Mouse (Mus musculus): ENCODE measurements around the gene Tmem259.

The Tmem259 gene

DNA sequence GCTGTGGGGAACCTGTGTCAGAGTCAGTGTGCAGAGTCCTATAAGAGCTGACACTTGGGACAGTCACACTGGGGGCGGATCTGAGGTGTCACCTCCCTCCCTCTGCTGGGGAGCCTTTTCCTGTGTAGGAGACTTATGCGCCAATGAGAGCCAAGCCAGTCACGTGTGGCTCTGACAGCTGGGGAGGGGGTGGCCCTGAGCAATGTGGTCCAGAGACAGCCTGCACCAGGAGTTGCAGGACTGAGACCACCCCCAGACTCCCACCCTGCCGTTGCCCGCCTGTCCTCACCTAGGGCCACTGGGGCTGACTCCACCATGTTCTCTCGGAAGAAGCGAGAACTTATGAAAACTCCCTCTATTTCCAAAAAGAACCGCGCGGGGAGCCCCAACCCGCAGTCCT lies 32.4 kb upstream of the Tmem259 start, which contains the start of gene Arhgap45:
Gene Arhgap45 (plus strand): TSS at position 143 of the 400 bp plus-strand sequence.
- no peak for DNase-seq (ENCODE audit: low spot score in 2 of 2)

DNA sequence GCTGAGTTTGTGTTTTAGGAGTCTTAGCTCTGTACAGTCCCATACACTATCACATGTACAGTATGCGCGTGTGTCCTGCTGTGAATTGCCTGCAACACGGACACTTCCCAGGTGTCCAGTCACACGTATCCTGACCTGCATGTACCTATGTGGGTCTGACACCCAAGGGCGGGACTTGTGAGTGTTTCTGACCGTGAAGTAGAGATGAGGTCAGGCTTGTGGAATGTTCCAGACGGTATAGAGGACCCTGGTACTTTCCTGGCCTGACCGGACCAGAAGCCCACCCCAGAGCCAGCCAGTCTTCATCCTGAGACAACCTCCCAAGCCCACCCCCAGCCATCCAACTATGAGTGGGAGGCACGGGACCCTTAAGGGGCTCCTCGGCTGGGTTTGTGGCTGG lies 31.5 kb upstream of the Tmem259 start:
- no peak for DNase-seq (ENCODE audit: low spot score in 2 of 2)

DNA sequence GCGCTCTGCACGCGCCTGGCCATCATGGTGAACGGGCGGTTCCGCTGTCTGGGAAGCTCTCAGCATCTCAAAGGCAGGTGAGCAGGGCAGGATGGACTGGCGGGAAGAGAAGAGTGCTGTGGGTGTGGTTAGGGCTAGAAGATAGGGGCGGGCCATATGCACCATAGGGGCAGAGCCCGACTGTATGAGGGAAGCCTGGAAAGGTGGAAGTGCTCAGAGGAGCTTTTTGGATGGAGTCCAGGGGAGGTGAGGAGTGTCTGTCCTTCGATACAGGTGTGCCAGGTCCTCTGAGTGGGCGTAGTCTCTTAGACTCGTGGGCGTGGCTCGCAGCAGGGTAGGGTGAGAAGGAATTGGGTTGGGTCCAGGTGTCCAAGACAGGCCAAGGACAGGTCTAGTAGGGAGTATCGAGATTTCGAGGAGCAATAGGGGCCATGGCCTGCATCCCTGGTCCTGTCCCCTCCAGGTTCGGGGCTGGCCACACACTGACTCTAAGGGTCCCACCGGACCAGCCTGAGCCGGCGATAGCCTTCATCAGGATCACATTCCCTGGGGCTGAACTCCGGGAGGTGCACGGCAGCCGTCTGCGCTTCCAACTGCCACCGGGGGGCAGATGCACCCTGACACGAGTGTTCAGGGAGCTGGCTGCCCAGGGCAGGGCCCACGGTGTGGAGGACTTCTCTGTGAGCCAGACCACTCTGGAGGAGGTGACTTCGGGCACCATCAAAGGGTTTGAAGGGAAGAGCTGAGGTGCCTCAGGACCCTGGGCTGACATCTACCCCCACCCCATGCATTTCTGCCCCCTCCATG lies 30.6 kb upstream of the Tmem259 start:
- DNase-seq (ENCODE audit: low spot score in 2 of 2): no peak

DNA sequence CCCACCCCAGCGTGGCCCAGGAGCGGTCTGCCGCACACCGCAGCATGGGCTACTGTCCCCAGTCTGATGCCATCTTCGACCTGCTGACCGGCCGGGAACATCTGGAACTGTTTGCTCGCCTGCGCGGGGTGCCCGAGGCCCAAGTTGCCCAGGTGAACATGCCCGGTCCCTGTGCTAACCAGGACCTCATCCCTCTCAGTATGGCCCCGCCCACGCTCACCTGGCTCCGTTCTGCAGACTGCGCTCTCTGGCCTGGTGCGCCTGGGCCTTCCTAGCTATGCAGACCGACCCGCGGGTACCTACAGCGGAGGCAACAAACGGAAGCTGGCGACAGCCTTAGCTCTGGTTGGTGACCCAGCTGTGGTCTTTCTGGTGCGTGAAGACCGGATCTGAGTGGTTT lies 29.5 kb upstream of the Tmem259 start:
- no peak for DNase-seq (ENCODE audit: low spot score in 2 of 2)

DNA sequence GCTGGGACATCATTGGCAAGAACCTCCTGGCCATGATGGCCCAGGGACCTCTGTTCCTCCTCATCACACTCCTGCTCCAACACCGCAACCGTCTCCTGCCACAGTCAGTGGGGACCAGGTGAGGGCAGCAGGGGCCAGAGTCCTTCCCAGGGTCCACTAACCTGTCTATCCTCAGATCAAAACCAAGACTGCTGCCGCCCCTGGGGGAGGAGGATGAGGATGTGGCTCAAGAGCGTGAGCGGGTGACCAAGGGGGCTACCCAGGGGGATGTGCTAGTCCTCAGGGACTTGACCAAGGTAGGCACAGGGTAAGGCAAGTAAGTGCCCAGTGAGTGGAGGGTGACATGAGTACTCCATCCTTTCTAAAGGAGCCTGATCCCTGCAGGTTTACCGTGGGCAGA lies 27.6 kb upstream of the Tmem259 start:
- no peak for DNase-seq (ENCODE audit: low spot score in 2 of 2)

DNA sequence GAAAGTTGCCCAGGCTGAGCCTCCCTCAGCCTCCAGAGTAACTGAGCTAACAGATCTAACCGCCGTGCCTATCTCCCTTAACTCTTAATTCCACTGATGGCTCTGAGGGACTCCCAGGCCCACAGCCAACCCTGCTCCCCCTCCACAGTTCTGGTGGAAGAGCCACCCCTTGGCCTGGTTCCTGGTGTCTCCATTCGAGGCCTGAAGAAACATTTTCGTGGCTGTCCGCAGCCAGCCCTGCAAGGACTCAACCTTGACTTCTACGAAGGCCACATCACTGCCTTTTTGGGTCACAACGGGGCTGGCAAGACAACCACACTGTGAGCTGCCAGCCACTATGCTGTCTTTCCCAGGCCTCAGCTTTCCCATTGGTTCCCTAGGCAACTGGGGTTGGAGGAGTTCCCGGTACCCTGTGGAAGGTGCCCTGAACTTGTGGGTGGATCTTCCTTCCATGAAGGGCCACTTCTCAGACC lies 20.1 kb upstream of the Tmem259 start:
- no peak for DNase-seq (ENCODE audit: low spot score in 2 of 2)

DNA sequence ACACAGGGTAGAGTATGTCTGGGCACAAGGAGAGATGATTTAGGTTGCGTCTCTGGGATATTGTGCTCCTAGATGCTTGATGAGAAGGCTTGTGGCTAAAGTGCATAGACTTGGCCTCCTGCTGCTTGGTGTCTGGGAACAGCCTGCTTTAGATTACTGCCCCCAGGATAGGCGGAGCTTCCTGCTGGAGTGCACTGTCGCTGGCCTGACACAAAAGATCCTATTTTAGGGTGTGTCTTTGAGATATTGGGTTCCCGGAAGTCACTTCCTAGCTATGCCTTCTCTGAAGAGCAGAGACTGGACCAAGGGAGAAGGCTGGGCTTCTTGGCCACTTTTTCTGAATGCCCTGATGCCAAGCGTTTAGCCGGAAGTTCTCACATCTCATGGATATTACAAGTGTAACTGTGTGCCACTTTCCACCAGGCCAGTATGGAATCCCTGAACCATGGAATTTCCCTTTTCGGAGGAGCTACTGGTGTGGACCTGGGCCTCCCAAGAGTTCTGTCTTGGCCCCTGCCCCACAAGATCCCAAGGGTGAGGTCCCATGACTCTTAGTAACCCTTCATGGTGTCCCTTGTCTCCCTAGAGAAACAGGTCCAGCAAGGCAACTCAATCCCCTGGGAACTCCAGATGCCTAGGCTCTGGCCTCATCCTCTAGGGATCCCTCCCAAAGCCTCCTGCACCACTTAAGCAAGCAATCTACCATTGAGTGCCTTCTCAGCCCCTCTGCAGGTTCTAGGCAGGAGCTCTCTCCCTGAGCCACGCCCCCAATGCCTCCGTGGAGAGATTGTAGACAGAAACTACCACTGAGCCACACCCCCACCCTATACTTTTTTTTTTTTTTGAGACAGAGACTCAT lies 19.5 kb upstream of the Tmem259 start:
- no peak for DNase-seq (ENCODE audit: low spot score in 2 of 2)

DNA sequence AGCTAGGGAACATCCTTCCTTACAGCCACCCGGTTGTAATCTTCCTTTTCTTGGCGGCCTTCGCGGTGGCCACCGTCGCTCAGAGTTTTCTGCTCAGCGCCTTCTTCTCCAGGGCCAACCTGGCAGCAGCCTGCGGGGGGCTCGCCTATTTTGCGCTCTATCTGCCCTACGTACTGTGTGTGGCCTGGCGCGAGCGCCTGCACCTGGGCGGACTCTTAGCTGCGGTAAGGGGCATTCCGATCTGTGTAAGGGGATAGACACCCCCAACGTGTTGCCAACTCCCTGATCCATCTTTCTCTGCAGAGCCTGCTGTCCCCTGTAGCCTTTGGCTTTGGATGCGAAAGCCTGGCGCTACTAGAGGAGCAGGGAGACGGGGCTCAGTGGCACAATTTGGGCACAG lies 18.7 kb upstream of the Tmem259 start:
- DNase-seq (ENCODE audit: low spot score in 2 of 2): no peak

DNA sequence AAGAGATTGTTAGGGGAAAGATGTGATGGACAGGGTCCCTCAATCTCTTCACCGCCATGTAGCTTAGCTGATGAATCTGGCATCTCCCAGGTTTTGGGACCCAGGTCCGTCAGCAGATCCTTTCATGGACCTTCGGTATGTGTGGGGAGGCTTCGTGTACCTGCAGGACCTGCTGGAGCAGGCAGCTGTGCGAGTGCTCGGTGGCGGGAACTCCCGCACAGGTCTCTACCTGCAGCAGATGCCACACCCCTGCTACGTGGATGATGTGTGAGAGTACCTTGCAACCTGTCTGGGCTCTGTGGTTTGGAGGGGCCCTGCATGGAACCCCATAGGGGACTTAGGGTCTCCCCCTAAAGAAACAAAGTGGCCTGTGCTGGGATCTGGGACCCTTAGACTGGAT lies 17.8 kb upstream of the Tmem259 start:
- DNase-seq (ENCODE audit: low spot score in 2 of 2): no peak

DNA sequence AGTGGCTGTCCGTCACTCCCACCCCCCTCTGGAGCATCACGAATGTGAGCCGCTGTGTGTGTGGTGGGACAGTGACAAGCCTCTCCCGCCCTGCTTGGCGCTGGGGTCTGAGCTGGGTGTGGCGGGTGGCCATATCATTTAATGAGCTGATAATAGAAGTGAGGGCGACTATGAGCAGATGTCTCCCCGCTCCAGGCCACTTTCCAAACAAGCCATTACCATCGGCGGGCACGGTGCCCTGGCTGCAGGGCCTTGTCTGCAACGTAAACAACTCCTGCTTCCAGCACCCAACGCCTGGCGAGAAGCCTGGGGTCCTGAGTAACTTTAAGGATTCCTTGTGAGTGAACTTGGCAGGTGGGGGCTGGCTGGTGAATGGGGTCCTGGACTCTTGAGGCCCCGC lies 13.7 kb upstream of the Tmem259 start:
- no peak for DNase-seq (ENCODE audit: low spot score in 2 of 2)

DNA sequence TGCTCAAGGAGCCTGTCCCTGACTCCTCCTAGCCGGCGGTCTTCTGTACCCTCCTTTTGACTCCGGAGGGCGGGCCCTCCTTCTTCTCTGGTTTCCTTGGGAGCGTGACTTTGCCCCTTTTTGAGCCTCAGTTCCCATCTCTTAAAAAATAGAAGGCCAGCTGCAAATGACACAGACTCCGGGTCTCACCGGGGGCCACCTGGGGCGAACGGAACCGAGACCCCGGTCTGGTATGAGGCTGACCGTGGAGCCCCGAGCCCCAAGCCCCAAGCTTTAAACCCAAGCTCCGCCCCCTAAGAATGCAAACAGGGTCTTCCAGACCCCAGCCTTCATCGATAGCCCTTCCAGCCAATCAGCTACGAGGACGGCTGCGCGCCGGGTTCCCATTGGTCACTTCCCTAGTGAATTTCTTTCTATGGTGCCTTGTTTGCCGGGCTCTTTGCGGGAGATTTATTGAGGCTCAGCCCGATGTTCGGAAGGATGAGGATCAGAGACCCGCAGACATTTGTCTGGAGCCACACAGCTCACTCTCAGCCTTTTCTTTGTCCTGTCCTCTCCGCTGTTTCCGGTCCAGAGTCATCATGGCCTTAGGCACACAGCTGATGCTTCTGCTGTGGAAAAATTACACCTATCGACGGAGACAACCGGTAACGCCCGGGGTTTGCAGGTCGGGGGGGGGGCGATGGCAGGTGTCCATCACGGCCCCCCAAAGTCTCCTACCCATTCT lies 13.1 kb upstream of the Tmem259 start:
- peak; percentile 61 to 76 for DNase-seq (ENCODE audit: low spot score in 2 of 2)

DNA sequence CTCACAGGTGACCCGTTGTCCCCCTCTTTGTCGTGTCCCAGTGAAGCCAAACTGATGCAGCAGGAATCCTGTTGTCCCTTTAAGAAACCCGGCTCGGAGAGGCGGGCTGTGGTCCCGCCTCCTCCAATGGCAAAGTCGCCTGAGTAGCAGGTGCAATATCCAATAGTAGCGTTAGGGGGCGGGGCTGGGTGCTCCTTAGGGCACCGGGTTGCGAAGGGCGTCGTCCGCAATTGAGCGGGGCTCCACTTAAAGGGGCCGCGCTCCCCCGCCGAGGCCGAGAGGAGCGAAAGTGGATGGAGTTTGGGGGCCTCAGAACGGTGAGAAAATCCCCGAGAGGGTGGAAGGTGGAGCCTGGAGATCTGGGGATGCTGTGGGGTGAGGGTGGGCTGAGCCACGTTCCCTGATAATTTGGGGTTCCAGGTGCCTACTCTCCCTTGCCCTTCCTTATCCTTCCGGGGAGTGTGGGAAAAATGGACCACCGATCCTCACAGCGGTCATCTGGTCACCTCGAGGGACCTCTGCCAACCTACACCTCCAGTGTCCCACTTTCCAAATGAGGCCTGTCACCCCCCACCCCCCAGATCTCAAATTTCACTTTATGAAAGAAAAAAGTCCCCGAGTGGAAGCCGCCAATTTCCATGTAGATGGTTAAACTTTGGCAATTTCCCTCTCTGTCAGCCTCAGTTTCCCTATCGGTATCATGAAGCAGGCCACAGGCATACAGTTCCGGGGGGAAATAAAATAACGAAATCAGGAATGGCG lies 12.3 kb upstream of the Tmem259 start, which contains the start of gene Abca7:
Gene Abca7 (plus strand): TSS at position 223 of the 762 bp plus-strand sequence.
- DNase-seq (ENCODE audit: low spot score in 2 of 2): peak; percentile 89 to 96

DNA sequence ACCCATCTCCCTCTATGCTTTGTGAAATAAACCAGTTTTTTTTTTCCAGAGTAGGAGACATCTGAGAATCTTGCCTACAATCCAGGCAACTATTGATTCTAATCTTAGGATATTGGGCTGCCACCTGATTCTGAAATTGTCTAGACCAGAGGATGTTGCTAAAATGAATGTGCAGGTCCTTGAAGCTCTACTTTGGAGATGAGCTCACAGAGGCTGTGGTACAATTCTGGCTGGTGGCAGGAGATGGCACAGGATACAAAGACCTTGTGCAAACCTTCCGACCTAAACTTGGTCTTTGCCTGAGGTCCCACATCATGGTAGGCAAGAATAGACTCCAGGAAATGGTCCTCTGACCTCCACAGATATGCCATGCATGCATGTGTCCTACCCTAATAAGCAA lies 11.5 kb upstream of the Tmem259 start:
- DNase-seq (ENCODE audit: low spot score in 2 of 2): no peak

DNA sequence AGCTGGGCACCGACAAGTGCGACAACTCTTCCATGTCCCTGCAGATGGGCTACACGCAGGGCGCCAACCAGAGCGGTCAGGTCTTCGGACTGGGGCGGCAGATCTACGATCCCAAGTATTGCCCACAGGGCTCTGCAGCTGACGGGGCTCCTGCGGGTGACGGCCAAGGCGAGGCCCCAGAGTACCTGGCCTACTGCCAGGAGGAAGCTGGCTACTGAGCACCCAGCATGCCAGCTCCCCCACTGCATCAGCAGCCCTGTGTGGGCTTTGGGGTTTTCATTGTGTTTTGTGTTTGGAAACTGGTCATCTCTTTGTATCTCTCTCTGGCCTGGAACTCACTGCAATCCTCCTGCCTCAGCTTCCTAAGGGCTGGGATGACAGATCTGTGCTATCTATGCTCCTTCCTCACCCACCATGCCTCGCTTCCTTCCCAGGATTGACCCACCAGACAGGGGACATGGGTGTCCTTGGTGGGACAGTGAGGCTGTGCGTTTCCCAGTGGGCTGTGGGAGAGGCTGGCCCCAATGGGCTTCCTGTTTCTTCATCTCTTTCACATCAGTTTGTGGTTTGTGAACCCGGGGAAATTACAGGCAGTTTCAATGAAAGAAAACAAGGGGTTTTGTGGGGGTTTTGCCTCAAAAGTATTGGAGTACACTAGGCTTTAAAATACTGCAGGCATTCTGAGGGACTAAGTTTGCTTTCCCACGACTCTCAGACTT lies 10.4 kb upstream of the Tmem259 start:
- no peak for DNase-seq (ENCODE audit: low spot score in 2 of 2)

DNA sequence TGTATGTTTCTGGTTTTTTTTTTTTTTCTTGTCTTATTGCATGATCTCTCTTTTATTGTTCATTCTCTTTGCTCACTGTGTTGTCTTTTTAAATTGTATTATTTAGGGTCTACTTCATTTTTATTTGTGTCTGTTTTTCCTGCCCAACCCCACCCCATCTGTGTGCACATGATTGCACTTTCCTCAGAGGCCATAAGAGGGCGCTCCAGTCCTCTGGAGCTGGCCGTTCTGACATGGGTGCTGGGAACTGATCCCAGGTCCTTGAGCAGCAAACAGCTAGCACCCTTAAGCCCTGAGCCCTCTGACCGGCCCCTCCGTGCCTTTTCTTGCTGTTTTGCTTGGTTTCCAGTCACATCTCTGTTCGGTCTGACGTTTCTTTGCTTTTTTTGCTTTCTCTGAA lies 7.4 kb upstream of the Tmem259 start:
- DNase-seq (ENCODE audit: low spot score in 2 of 2): no peak

DNA sequence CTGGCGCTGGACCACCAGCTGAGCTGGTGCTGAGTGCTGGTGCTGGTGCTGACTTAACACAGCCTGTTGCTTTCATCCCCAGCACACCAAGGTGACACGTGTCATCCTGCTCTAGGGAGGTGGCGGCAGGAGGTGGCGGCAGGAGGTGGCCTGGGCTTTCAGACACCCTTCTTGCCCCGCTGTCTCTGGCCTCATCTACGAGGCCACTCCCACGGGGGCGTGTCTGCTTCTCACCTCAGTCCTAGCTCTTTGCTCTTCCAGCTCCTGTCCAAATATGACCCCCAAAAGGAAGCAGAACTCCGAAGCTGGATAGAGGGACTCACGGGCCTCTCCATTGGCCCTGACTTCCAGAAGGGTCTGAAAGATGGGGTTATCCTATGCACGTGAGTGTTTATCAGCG lies 7.0 kb upstream of the Tmem259 start:
- DNase-seq (ENCODE audit: low spot score in 2 of 2): no peak

DNA sequence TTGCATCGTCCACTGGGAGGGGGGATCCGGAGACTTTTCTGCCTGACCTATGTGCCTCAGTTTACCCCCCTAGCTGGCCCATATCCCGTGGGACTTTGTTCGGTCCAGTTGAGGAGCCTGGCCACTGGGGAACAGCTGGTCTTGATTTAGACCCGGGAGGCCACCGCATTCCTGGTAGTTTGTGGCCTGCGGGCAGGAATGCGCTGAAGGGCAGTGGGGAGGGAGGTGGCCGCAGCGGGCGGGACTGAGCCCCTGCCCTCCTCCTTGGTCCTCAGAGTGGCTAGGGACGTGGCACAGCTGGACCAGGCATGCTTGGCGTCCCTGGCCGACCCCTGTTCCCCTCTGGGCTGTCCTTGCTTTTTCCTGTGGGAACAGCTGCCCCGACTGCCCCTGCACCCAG lies 5.7 kb upstream of the Tmem259 start:
- DNase-seq (ENCODE audit: low spot score in 2 of 2): no peak

DNA sequence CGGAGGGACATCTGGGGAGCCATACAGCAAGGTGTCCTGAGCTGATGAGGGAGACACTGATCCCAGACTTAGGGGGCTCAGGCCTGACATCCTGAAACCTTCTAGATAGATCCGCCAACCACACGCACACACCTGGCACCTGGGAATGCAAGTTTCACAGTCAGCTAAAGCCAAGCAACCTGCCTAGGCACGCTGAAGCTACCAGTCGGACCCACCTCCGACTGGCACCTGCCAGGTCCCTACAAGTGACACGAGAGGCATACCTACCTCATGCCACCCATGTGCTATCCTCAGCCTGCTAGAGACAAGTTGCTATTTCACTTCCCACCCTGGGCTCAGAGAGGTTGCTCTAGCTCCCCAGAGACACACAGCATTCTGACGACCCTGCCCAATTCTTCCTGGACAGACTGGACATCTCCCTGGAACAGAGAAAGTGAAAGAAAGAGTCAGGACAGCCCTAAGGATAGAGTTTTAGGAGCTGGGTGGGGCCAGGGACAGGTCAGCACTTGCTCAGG lies 5.2 kb upstream of the Tmem259 start:
- DNase-seq (ENCODE audit: low spot score in 2 of 2): no peak

DNA sequence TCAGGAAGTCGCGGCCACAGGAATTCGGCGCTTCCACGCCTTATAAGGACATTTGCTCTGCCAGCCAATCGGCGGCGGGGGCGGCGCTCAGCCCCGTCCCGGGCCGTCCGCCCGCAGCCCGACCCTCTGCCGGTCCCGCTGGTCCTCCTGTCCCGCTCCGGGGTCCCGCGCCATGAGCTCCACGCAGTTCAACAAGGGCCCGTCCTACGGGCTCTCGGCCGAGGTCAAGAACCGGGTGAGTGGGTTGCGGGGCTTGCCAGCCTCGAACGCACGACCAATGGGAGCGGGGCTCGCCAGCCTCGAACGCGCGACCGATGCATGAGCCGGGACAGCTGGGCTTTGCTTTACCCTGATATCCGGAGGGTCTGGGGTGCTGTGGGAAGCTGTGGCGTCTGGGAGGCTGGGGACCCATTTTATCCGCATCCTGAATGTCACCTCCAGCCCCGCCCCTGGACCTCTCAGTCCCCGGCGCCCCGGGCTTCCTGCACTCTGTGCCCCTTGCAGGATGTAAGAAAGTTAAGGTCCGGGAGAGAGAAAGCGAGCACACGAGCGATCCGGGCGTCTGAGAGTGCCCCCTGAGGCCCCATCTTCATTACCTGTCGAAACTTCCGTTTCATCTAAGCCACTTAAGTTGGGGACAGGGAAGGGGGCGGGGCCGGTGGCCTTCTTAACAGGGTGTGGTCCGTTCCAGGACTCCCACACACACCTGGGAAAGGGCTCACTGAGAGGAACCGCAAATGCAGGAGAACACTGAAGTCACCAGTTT lies 4.6 kb upstream of the Tmem259 start, which contains the start of gene Cnn2:
Gene Cnn2 (plus strand): TSS at position 79 of the 766 bp plus-strand sequence.
- no peak for DNase-seq (ENCODE audit: low spot score in 2 of 2)

Data from frontal cortex, postnatal 14 days (tissue).